Mouse (Mus musculus) splenic B cell, adult 2 months (primary cell): Measurements from ENCODE around the gene Scfd2.

Experiments
- DNase-seq: peaks from one replicate; pipeline ENCODE4 v3.0.0-alpha.2; 2011; ENCODE audit warnings: low read depth, low spot score
- H3K27me3 ChIP-seq: 2 replicates; pipeline ENCODE4 v1.6.1; 2012; ENCODE audit warnings: mild to moderate bottlenecking, low read length, moderate library complexity, mixed read lengths; ENCODE audit not compliant: control insufficient read depth, poor library complexity, insufficient read depth, severe bottlenecking
- H3K36me3 ChIP-seq: 2 replicates; pipeline ENCODE4 v1.6.1; 2012; ENCODE audit warnings: mild to moderate bottlenecking, low read length, moderate library complexity, mixed read lengths; ENCODE audit not compliant: control insufficient read depth, poor library complexity, insufficient read depth, severe bottlenecking

Scfd2 gene

GRCm38 (mm10) chr5:74316333-74316945, 215.1 kb downstream of the Scfd2 start:
- no peak for DNase-seq
- H3K27me3 ChIP-seq, result no peaks in the 10 kb centered on the region
- H3K36me3 ChIP-seq, result no peaks in the 10 kb centered on the region

DNA sequence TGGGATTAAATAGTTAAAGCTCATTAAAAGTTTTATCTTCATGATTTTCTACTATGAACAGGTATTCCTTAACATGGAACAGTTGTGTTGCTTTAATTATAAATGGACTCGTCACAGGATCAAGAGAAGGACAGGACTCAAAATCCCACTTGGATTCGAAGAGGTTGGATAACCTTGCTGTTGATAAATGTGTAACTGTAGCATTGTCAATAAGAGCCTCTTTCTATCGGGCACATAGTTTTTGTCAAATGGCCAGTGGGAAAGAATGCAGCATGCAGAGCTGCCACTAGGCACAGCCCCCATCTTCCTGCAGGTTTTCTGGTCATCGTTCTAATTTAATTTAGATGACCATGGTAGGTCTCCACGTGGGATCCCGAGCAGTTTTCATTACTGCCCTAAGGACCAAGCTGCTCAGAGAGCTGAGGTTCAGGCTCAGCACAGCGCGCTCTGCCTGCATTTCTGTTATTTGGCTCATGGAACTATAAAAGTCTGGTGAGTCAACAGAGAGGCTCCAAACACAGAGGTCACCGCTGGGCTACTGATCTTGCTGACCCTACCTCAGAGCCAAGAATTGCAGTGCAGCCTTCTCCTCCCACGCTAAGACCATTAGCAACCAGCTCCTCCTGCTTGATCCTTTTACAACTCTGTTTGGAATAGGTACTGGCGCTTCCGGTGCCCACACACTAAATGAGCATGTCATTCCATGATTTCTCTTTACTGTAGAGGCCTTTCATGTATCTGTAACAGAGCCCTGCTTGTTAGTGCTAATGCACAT, 215.9 kb downstream of the Scfd2 start:
- Histone ChIP-seq H3K36me3 (no peaks in the 10 kb centered on the region), H3K27me3 (no peaks in the 10 kb centered on the region)
- no peak for DNase-seq

DNA sequence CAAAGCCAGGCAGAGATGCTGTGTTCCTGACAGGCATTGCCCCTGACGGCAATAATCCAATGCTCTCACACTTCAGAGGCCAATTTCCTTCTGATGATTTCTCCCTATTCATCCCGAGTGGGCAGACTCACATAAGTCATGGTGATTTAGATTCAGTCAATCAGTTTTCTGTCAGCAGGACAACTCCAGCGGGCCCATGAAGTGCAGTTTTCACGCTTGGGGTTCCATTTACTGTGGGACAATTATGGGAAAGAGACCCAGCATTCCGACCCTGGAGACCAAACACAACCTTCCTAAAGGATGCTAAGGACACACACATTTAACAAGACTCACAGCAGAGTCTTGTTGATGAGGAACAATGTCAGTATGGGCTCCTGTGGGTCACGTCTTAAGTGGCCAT, 217.1 kb downstream of the Scfd2 start:
- Histone ChIP-seq H3K27me3 (no peaks in the 10 kb centered on the region), H3K36me3 (no peaks in the 10 kb centered on the region)
- DNase-seq, result no peak

GRCm38 (mm10) chr5:74313542-74313941, 218.0 kb downstream of the Scfd2 start:
- Histone ChIP-seq H3K36me3 (no peaks in the 10 kb centered on the region), H3K27me3 (no peaks in the 10 kb centered on the region)
- no peak for DNase-seq

DNA sequence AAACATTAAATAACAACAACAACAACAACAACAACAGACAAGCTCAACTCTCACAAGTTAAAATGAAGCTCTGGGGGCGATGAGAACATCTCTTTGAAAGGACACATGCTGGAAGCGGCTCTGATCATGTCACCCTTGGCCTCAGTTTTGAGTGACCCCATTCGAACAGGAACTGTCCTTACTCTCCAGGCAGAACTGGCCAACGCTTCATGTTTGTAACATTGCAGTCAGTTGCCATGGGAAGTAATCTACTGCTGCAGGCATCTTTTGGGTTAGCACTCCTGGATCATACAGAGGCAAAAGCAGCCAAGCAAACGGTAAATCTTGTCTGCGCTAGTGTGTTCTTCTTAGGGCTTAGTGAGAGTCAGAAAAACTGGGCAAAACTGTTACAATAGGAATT, 219.7 kb downstream of the Scfd2 start:
- DNase-seq, result no peak
- no peaks in the 10 kb centered on the region for H3K27me3 ChIP-seq
- H3K36me3 ChIP-seq, result no peaks in the 10 kb centered on the region

- no peaks in the 10 kb centered on the region for H3K27me3 ChIP-seq
- DNase-seq, result peak; percentile 38
- no peaks in the 10 kb centered on the region for H3K36me3 ChIP-seq
Observed at GRCm38 (mm10) chr5:74311200-74311825, 220.2 kb downstream of the Scfd2 start.

DNA sequence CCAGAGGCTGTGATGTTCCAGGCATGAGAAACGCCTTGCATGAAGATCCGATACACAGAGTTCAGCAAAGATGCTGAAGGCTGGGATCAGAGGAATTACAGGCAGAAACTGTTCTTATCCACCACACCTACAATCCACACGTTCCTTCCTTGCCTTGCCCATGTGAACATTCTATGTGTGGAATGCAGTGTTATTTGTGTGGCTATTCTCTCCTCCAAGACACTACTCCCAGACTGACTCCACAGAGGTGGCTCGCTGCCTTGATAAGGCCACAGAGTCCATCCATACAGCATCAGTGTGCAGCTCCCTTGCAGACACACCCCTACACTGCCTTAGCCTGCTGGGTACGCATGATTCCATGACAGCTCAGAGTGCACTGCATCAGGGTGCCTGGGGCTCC, 221.5 kb downstream of the Scfd2 start:
- no peaks in the 10 kb centered on the region for H3K36me3 ChIP-seq
- H3K27me3 ChIP-seq, result no peaks in the 10 kb centered on the region
- DNase-seq, result no peak

- Histone ChIP-seq H3K36me3 (no peaks in the 10 kb centered on the region), H3K27me3 (no peaks in the 10 kb centered on the region)
- no peak for DNase-seq
Observed at GRCm38 (mm10) chr5:74307242-74307641, 224.3 kb downstream of the Scfd2 start.

DNA sequence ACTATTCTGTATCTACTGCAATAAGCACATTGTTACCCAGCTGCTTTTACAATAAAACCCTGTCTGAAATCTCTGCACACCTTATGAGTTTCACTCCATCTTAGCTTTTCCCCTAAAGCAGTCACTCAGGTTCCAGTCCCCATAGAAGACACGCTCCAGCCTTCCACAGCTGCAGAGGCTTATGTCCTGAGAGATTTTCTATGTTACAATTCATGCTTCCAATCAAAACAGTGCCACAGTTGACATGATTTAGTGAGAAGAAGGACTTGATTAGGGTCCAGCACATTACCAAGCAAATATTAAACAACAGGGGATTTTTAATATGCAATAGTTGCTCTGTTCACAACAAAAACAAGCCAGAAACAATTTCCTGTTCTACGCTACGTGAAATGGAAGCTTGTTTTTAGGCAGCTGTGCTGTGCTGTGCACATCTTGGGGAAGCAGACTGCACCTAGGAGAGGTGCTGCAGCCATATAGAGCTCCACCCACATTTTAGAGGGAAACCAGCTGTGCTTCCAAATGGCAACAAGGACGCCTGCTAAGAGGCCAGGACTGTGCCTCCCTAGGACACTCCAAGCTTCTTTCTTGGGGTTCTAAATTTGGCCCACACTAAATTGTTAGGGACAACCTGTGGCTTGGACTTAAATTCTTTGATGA, 225.9 kb downstream of the Scfd2 start:
- no peaks in the 10 kb centered on the region for H3K36me3 ChIP-seq
- H3K27me3 ChIP-seq, result no peaks in the 10 kb centered on the region
- DNase-seq, result no peak

DNA sequence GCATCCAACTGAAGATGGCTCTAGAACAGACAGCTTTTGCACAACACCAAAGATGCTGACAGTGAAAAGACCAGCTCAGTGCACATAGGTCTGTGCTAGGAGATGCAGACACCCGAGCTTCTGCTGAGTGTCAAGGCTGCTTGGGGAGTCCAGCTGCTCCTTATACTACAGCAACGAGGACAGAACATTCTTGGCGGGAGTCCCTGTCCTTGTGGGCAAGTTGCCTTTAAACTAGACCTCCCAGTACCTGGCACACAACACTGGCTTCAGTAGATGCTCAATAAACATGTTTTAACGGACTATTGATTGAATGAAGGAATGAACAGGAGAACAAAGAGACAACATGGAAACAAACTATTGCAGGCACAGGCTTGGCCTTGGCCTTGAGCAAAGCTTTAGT, 226.8 kb downstream of the Scfd2 start:
- DNase-seq, result no peak
- no peaks in the 10 kb centered on the region for H3K27me3 ChIP-seq
- H3K36me3 ChIP-seq, result no peaks in the 10 kb centered on the region

DNA sequence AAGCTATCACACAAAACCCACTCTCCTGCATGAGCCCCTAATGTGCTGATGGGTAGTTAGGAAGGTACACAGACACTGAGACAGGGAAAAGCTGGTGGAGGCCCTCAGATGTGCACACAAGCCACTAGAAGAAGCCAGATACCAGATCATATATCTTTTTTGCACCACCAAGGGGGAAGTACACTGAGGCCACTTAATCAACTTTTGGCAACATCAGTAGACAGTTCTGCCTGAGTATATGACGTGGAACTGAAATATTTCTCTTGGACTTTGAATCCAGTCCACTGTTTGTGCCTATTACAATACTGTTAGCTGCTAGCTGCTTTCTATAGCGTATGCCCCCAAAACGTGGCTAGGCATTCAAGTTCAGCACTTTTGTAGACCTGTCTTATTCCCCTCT, 229.2 kb downstream of the Scfd2 start:
- Histone ChIP-seq H3K36me3 (no peaks in the 10 kb centered on the region), H3K27me3 (no peaks in the 10 kb centered on the region)
- DNase-seq, result no peak

- H3K36me3 ChIP-seq, result no peaks in the 10 kb centered on the region
- DNase-seq, result no peak
- H3K27me3 ChIP-seq, result no peaks in the 10 kb centered on the region
Observed at GRCm38 (mm10) chr5:74301443-74301842, 230.1 kb downstream of the Scfd2 start.

DNA sequence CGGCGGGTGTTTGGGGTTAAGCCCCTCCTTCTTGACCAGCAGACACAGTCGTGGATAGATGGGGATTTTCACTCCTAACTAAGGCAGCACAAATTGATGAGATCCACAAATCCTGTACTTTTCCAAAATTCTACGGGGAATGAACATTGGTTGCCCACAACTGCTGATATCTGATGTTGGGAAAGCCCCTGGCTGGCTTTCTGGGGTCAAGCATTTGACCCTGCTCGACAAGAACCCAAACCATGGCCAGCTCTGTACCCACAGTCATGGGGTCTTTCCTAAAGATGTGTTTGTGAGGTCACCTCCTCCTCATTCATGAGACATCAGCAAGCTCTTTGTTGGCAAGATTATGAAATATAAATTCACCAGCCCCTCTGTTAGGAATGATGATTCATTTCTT, 230.6 kb downstream of the Scfd2 start:
- Histone ChIP-seq H3K27me3 (no peaks in the 10 kb centered on the region), H3K36me3 (no peaks in the 10 kb centered on the region)
- DNase-seq, result no peak

GRCm38 (mm10) chr5:74300140-74300539, 231.4 kb downstream of the Scfd2 start:
- H3K36me3 ChIP-seq, result no peaks in the 10 kb centered on the region
- no peaks in the 10 kb centered on the region for H3K27me3 ChIP-seq

DNA sequence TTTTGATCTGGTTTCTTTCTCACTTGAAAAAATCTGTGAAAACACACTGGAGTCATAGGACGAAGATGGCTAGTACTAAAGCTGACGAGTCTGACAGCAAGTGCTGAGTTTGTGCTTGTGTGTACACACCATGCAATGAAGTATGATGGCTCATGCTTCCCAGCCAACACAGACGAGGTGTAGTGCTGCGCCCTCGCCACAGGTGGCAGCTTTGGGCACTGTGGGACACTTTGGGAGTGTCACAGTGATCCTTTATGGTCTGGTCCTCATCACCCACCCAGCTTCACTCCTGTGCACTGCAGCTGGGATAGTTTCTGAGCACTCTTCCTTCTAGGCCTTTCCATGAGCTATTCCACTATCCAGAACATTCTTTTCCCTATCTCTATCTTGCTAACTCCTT, 234.4 kb downstream of the Scfd2 start:
- peak; percentile 3 for DNase-seq
- Histone ChIP-seq H3K27me3 (no peaks in the 10 kb centered on the region), H3K36me3 (no peaks in the 10 kb centered on the region)

More at GRCm38 (mm10) chr5:74300140-74300539, 231.4 kb downstream of the Scfd2 start:
- DNase-seq, result no peak
